Mouse (Mus musculus) urinary bladder, postnatal 36 days (tissue): Measurements from ENCODE around the gene Cdx4.

Experiments used
- DNase-seq, 2 experiments: peaks; one replicate each; pipeline ENCODE4 v3.0.0; 2022; ENCODE audit warnings: low spot score in 2 of 2, mixed read lengths in 1 of 2

Gene Cdx4

DNA sequence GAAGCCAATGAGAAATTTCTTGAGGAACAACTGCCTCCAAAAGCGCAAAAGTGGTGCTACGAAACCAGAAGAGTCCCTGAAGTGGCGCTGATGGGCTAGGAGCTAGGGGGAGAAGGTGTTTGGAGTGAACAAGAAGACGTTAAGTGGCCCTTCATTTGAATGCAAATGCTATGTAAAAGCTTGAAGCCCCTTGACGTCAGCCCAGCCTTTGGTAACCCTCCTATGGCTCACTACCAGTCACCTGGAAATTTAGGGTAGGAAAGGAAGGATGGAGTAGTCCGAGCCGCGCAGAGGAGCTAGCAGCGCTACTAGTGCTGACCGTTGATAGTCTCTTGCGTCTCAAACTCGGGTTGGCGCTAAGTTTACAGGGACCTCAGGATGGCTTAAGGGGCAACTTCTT is at the start of gene Cdx4:
Gene Cdx4 (plus strand): TSS at position 253 of the 400 bp plus-strand sequence.
- DNase-seq = no peak

GRCm38 (mm10) chrX:103274325-103274724 is 46.9 kb upstream of the Cdx4 start:
- no peak for DNase-seq

DNA sequence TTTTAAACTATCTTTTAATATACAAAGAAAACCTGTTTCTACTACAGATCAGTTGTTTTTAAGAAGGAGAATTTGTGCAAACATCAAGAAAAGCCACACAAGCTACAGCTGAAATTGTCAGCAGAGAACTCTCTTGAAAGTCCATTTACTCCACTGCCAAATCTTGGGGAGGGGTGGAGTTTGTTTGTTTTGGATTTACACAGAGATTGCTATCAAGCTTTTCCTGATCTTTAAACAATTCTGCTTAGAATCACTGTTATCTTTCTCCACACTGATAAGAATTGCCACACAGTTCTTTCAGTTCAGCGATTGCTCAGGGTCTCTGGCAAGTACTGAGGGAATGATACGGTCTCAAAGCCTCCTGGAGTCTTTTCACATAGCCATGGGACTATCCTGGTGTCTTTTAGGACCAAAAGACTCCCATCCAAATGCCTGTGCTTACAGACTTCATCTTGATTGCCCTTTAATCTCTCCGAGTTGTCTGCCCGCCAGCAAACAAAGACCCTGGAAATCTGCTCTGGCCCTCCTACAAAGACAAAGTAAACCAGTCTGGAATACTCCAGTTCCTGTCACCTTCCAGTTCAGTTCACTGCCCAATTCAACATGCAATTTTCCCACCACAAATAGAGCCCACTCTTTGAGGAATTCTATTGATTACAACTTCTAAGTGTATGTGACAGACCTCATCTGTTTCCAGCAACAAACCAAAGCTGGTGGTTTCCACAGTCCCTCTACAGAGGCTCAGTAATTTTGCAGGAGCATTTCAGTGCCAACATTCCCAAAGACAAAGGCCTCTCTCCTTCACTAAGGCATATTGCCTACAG is 34.1 kb upstream of the Cdx4 start:
- no peak for DNase-seq

DNA sequence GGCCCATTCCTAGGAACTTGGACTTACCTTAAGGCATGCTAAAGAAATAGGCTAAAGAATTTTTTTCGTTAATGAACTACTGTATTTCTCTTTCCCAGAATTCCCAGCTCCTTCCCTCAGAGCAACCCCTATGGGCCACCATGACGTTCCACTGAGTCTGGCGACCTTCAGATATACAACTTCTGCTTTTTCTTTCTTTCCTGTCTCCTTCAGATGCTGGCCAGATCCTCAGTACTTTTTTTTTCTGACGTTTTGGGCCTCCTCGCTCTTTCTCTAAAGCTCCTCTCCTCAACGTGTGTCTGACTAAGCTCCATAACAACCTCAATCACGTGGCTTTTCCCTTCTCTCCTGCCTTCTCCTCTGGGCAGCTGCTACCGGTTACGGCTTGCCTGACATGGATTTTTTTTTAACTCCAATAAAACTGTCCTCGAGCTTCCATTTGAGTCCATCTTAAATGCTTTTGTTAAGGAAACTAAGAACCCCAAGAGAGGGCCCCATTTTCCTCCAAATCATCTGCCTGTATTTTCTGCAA is 33.3 kb upstream of the Cdx4 start:
- no peak for DNase-seq

DNA sequence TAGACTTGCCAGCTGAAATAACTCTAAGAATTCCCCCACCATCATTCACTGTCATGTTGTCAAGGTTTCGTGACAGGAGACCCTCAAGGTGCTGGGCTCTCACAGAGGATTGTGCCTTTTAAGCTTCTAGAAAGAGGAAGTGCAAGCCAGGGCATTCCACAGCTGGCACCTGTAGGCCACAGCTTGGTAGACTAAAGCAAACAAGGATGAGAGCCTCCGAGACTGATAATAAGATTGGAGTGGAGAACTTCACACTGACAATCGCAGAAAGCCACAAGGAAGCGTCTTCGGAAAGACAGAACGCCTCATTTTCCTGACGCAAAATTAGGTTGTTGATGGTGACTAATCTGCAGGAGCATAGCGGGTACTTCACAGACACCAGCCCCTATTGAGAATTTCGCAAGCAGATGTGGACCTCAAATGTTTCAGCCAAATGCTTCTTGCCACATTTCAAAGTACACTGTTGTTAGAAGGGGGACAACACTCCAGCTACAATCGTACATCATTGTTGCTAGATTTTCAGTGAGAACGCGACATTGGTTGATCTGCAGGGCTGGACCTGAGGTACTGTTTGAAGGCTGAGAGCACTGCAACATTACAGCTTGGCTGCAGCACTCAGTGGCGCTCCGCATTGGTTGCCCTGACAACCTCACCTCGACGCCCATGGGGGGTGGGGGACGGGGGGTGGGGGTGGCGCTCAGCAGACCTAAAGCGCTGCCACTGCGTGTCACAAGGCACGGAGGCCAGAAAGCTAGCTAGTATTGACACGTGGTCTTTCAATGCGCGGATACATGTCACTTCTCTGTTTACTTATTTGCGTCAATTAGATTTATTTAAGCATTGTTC is 32.5 kb upstream of the Cdx4 start:
- no peak for DNase-seq

DNA sequence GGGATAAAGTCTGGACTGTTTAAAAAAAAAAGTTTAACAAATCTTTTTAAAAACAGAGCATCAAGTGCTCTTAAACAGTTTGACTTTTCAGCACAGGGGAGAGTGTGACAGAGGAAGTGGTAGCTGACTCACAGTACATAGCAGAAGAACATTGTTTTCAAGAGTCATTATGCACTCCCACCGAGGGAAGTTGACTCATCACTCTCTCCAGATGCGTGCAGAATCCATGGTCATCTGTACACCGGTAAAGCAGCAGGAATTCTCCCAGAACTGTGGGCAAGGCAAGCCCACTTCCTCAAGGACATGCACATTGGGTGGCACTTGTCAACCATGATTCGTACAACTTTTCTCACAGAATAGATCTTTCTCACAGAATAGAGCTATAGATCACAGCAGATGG is 22.3 kb upstream of the Cdx4 start:
- no peak for DNase-seq

DNA sequence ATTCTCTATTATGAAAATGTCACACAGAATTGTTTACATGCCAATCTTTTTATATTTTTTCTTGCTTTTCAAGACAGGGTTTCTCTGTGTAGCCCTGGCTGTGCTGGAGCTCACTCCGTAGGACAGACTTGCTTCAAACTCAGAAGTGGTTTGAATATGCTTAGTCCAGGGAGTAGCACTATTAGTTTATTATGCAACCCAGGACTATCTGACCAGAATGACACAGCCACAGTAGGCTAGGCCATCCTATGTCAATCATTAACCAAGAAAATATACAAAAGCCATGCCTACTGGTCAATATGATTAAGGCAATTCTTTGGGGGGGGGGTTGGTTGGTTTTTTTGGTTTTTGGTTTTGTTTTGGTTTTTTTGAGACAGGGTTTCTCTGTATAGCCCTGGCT is 12.9 kb upstream of the Cdx4 start:
- DNase-seq = no peak

- DNase-seq = no peak
Observed at GRCm38 (mm10) chrX:103311723-103312122, 9.5 kb upstream of the Cdx4 start.

DNA sequence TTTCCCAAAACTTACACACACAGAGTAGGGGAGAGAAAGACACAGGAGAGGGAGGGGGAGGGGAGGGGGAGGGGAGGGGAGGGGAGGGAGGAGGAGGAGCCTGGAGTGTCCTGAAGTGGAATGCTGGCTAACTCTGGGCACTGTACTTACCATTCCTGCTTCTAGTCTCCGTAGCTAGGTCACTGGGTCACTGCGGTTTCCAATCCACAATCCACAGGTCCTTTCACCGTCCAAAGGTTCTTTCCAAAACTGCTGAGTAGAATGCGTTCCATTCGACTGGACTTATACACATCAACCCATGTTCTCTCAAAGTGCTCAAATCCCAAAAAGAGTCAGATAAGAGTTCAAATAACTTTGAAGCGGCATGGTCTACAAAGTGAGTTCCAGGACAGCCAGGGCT is 7.1 kb upstream of the Cdx4 start:
- no peak for DNase-seq

GRCm38 (mm10) chrX:103325900-103326299 is 4.7 kb downstream of the Cdx4 start:
- no peak for DNase-seq

DNA sequence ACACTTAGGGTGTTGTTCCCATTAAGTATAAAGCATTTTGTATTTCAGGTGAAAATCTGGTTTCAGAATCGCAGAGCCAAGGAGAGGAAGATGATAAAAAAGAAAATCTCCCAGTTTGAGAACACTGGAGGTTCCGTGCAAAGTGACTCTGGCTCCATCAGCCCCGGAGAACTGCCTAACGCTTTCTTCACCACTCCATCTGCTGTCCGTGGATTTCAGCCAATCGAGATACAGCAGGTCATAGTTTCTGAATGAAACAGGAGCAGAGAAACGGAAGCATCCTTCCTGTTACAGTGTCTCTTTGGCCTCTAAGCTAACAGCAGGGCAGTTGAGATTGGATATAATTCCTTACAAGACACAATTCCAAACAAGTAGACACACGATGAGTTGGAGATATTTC is 8.2 kb downstream of the Cdx4 start:
- no peak for DNase-seq

- no peak for DNase-seq
Observed at GRCm38 (mm10) chrX:103331125-103331858, 10.1 kb downstream of the Cdx4 start.

DNA sequence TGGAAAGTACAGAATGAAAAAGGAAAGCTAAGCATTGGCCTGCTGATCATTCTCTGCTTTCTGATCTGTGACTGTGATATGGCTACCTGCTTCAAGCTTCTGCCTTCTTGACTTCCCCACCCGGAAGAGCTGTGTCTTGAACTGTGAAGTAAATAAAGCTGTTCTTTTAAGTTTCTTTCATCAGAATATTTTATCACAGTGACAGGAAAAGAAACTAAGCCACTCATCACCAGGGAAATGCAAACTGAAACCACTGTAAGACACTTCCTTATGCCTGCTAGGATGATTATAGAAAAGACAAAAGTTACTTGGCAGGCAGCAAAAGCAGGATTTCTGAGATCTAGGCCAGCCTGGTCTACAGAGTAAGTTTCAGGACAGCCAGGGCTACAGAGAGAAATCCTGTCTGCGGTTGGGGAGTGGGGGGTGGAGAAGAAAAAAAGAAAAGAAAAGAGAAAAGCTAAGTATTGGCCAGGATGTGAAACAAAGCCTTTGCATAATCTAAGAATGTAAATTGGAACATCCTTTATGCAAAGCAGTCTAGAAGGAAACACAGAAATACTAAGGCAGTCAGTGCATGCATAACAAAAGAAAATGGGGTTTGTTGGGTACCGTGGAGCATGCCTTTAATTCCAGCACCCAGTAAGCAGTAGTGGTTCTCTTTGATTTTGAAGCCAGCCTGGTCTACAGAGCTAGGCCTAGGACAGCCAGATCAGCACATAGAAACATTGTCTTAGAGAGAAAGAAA is 20.3 kb downstream of the Cdx4 start:
- DNase-seq = no peak

GRCm38 (mm10) chrX:103355784-103356183 is 34.6 kb downstream of the Cdx4 start:
- DNase-seq = no peak

GRCm38 (mm10) chrX:103356287-103356686 is 35.1 kb downstream of the Cdx4 start, which contains the start of gene Chic1:
TSS of gene Chic1 (plus strand) at chrX:103356476.
- DNase-seq = peak; percentile 11 to 55

DNA sequence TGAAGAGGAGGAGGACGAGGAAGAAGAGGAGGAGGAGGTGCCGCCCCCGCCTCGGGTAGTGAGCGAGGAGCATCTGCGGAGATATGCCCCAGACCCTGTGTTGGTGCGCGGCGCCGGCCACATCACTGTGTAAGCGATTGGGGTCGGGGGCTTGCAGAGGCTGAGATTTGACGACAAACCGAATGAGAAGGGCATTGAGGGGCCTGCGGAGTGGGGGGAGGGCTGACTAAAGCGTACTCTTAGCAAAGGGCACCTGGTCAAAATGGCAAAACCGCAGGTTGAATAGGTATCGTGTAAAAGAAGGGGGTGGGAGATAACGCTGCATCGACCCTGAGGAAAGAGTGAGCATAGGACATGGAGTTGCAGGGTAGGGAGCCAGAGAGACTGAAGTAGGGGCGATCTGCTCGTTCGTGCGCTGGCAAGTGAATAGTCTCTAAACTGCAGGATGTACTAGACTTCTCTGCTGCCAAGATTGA is 35.6 kb downstream of the Cdx4 start:
- DNase-seq = peak in 1 of 2 experiments; percentile 0

- DNase-seq = no peak
Observed at GRCm38 (mm10) chrX:103366201-103366600, 45.0 kb downstream of the Cdx4 start.

GRCm38 (mm10) chrX:103368650-103369049 is 47.5 kb downstream of the Cdx4 start:
- no peak for DNase-seq

- no peak for DNase-seq
Observed at GRCm38 (mm10) chrX:103371221-103371620, 50.0 kb downstream of the Cdx4 start.

DNA sequence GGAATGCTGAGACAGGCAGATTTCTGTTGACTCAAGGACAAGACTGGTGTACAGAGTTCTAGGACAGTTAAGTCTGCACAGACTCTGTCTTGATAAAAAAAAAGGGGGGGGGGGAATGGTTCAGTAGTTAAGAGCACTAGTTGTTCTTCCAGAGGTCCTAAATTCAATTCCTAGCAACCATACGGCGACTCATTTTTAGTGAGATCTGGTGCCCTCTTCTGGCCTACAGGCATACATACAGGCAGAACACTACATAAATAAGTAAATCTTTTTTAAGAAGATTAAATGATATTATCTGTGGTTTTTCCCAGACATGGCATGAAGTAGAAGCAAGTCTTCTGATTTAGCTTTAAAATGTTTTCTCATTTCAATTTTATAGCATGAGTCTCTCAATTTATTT is 50.4 kb downstream of the Cdx4 start:
- DNase-seq = no peak

DNA sequence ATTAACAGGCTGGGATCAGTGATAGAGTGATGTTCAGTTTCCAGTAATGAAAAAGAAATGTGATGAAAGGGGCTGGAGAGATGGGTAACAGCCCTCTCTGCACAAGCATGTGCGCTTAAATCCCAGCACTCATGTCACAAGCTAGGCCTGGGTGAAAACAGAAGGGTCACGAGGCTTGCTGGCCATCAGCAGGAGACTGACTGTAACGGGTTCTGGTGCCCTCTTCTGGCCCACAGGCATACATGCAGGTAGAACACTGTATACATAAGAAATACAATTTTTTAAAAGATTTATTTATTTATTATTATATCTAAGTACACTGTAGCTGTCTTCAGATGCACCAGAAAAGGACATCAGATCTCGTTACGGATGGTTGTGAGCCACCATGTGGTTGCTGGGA is 53.1 kb downstream of the Cdx4 start:
- no peak for DNase-seq
